Mouse (Mus musculus) frontal cortex, postnatal 14 days (tissue): ENCODE data around the gene Zfp513.
"Not testable (repeated sequence)": the region's sequence is repeated elsewhere in the genome, so short reads cannot be mapped to it uniquely, and the experiment has no call there.

ENCODE experiments used
- DNase-seq, 2 experiments: peaks; one replicate each; pipeline ENCODE4 v3.0.0; 2022; ENCODE audit warnings: low spot score in 2 of 2

The Zfp513 gene

DNA sequence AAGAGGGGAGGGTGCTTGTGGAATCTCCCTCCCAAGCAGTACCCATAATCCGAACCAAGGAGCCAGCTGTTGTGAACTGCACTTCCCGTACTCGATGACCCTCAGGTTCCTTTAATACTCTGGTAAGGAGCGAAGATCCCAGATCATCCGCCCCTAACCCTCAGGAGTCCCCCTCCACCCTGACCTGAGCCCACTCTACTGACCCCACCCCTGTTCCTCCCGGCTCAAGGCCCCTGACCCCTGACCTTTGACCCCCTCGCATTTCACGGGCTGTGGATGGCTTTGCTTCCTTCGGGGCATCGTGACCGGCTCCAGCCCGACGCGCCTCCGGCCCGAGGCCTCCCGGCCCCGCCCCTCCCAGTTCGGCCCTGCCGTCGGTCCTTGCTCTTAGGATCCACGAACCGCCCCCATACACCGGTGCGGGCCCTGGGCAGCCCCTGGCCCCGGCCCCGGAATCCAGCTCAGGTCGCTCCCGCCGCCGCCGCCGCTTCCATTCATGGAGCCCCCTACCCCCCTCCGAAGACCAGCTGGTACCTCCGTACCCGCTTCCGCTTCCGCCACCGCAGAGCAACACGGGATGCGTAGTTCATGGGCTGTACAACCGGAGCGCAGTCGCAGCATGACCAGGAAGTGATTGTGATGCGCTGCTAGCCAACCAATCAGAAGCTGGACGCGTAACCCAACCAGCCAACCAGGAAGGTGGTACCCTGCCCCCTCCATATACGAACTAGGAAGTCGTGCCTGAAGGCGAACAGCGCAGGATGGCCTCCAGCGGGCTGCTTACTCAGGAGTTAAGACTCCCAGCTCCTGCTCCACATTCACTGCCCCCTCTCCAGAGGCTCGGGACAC lies at the start of gene Zfp513:
Gene Zfp513, minus strand, starts transcription at position 562 of the 849 bp plus-strand sequence.
- DNase-seq: peak; percentile 96 to 98

DNA sequence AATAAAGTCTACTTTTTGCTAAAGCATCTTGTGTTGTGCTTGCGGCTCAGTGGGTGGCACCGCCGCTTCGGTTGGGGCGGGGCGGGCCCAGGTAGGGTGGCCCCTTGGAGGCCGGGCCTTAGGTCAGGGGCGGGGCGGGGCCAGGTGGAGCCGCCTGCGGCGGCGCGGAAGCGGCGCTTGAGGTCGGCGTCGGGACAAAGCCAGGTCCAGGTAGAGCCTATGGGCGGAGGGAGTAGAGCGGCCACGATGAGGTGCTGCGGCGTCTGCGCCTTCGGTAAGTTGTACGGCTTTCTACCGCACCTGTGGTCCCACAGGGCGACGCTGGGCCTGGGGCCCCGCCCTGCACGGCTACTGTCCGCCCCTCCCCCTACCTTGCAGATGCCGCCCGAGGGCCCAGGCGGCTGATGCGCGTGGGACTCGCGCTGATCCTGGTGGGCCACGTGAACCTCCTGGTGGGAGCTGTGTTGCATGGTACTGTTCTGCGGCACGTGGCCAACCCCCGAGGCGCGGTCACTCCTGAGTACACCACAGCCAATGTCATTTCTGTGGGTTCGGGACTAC lies 49.5 kb upstream of the Zfp513 start, which contains the start of gene Krtcap3:
Gene Krtcap3, plus strand, starts transcription at position 151 of the 561 bp plus-strand sequence.
- DNase-seq: no peak

DNA sequence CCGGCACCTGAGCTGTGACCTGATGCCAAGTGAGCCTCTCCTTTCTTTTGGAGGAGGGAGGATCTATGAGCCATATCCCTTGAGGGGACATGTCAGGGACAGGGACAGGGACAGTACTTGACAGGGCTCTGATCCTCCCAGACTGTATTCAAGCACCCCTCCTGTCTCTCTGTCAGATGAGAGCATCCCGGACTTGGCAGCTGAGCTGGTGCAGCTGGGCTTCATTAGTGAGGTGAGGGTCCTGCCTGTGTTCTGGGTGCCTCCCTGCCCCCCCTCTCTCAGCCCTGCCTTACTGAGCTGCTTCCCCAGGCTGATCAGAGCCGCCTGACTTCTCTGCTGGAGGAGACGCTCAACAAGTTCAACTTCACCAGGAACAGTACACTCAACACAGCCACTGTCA lies 48.6 kb upstream of the Zfp513 start:
- DNase-seq: no peak

DNA sequence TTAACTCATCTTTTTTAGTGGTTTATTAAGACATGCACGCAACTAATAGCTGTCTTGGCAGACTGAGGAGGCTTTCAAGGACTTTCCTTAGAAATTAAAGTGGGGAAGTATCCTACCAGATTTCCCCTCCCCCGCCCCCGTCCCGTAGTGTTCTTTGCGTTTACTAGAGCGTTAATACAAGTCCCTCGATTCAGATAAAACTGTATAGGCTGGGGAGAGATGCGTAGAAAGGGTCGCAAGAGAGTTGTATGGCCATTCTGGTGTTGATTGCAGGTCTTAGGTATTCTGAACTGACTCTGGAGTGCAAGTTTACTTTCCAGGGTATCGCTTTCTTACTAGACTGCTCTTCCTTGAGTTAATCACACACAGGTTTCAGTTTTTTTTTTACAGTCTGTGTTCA lies 40.1 kb upstream of the Zfp513 start:
- DNase-seq: no peak

DNA sequence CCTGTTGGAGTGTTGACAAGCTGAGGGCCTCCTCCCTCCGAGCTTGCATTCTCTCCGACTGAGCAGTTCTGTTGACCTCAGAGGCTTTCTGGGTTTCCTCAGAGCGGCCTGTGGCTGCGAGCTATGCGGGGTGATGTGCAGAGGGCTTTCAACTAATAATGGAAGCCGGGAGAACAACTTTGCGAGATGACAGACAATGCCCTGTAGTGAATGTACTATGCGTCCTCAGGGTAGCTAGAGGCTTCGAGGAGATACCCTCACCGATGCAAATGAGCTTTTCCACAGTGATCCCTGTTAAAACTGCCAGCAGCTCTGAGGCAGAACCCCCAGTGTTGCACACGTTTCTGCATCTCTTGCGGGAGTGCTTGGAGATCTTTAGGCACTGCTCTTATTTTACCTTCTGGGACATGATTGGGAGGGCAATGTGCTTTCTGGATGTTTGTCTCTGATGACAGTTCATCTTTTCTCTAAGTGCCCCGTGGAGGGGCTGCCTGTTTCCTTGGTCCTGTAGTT lies 39.5 kb upstream of the Zfp513 start:
- DNase-seq: no peak

DNA sequence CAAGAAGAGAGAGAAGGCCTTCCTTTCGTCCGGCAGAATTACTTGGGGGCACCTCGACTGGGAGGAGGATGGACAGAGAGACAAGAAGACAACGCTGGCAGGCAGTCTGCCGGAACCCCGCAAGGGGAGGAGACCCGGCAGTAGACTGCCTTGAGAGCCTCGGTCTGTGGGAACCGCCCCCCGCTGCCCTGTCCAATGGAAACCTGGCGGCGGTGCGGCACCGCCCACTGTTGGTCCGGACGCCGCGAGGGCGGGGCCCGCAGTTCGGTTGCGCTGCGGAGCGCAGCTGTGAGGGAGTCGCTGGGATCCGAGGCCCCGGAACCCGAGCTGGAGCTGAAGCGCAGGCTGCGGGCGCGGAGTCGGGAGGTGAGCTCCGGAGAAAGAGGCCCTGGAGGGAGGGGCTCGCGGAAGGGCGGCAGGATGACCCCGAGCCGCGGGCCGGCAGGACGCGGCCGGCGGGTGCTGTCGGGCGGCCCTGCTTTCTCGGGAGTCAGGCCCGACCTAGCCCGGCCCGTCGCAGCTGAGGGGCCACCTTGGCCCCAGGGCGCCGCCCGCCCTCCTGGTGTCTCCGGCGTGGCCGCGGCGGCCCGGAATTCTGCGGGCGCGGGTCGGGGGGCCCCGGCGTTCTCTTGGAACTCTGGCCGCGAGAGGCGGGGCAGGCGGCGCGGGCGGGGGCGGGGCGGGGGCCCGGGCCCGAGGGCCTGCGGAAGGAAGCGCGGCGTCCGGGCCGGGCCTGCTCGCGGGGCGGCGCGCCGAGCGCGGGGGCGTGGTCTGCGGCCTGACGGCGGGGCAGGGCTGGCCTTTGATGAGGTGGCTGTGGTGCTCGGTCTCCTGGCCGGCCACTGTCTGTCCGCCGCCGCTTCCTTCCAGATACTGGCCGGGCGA lies 38.8 kb upstream of the Zfp513 start, which contains the start of the genes Nrbp1 and Gm9970:
Gene Nrbp1, plus strand, starts transcription at position 228 of the 885 bp plus-strand sequence.
Gene Gm9970, minus strand, starts transcription at position 596 of the 885 bp plus-strand sequence.
- peak; percentile 89 to 94 for DNase-seq

DNA sequence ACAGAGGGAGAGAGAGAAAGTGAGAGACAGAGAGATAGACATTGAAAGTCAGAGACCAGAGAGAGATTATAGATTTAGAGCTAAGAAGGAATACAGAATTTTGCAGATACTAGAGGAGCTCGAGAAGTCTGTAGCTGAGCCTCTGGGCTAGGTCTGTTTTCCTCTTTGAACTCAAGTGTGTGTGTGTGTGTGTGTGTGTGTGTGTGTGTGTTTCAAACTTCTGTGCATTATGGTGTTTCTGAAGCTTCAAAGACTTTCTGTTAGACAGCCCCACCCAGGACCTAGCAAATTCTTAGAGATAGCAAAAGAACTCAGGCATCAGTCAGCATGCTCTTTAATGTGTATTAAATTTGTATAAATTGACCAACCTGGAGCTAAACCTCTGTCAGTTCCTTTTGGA lies 24.5 kb upstream of the Zfp513 start:
- no peak for DNase-seq

DNA sequence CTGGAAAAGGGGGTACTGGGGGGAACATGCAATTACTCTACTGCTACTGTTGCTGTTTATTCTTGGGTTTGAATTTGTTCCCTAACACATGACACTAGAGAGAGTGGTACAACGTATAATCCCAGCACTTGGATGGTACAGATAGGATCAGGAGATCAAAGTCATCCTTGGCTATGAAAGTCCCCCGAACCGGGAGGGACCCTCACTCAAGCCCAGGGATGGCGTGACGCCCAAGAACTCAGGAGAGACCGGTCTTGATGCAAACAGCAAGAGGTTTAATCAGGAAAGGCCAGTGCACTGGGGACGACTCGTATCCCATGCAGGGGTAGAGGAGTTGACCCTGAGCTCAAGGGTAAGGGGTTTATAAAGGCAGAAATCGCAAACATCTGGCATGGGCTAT lies 20.6 kb upstream of the Zfp513 start:
- DNase-seq: no peak

DNA sequence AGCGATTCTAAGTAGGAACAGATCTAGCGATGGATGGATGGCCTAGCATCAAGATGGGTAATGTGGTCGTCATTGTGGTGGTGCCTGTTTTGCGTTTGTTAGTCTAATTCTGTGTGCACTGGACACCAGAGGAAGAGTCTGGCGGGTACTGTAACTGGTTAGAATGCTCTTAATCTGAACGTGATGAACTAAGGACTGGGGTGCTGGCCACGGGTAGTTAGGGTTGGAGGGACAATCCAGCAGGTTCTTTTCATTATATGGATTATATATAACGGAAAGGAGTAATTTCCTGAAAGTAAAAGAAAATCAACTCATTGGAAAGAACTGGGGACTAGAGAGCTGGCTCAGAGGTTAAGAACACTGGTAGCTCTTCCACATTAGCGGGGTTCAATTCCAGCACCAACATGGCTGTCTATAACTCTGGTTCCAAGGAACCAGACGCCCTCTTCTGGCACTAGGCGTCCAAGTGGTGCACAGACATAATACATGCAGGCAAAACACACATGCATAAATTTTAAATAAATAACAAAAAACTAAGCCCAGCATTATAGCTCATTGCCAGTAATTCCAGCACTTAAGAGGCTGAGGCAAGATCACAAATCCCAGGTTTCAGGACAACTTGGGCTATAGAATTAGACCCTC lies 19.3 kb upstream of the Zfp513 start:
- DNase-seq: no peak

DNA sequence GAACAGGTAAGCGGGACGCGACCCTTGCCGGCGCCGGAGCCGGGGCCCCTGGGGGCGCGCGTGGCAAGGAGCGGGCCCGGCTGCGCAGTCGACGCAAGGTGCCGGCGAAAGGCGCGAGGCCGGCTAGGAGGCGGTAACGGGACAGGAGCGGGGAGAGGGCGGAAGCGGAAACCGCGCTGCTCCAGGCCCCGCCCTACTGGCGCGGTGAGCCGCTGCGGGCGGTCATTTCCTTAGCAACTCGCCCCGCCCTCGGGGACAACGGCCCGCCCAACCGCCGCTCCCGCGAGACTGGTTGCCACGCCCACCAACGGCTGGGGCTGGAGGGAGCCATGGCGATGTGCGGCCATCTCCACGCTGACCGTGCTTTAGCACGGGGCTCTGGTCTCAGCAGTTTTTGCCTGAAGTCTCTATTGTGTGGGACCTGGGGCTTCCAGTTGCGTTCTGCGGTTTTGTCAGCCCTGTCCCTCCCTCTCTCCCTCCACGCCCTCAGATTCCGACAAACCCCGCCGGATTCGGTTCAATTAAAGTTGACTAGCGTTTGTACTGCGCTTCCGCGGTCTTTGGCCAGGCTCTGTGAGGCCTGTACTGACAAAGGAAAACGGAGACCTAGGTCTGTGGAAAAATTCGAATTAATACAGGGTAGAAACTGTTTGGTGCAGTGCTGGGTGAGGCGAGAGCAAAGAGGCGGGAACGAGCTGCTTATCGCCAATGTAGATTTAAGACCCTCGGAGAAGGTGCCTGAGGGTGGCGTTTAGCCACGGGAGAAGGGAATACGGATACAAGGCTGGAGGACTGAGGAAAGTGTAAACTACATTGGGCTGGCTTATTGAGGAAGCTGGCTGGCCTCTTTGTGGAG lies 18.6 kb upstream of the Zfp513 start, which contains the start of gene Ppm1g:
Gene Ppm1g, minus strand, starts transcription at position 240 of the 856 bp plus-strand sequence.
- DNase-seq: peak; percentile 91 to 94

DNA sequence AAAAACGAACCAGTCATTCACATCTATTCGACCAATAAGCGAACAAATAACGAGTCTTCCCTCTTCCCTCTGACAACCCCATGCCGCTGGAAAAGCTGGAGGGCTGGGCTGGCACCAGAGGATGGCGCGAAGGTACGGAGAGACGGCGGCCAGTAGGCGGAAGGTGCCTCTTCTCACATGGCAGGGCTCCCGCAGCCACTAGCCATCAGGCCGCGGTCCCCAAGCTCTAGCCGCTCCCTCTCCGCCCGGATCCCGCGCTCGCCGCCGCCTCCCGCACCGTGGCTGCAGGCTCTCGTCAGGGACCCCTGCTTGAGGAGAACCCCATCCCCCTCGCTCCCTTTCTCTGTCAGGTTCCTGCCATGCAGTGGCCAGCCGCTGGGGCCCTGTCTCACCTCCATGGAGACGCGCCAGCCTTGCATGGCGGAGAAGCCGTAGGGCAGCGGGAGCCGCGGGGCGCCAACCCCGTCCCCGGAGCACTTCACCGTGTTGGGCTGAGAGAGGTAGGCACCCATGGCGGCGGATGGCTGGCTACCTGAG lies 17.9 kb upstream of the Zfp513 start:
- DNase-seq: peak in 1 of 2 experiments; percentile 38

DNA sequence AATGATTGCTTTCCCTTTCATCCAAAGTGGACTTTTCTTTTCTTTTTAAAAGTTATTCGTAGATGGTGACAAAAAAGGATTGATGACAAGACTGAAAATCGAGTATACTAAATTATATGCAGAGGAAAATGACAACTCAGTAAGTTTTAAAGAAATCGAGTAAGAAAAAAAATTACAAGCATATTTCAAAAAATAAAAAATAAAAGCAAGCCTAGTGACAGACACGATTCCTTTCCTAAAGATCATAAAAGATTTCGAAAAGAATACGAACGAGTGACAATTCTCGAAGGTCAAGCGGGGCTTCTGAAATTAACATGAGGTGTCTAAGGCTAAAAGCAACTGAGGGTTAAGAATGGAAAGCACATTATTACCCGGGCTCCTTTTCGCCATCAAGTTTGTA lies 17.4 kb upstream of the Zfp513 start:
- no peak for DNase-seq

DNA sequence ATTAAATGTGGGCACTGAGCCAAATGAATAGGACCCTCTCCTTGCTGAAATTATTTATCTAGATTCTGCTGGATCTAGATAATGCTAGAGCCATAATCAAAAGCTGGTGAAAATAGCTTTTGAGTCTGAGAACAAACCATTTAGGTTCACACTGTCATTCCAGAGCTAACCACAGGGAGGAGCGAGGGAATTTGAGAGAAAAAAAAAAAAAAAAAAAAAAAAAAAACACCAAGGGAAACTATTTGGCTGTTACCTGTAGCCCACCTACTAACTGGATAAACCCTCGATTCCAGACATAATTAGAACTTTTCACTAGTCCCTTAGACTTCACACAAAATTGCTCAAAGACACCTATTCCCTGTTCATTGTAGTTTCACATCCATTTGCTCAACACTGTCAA lies 17.0 kb upstream of the Zfp513 start:
- no peak for DNase-seq

DNA sequence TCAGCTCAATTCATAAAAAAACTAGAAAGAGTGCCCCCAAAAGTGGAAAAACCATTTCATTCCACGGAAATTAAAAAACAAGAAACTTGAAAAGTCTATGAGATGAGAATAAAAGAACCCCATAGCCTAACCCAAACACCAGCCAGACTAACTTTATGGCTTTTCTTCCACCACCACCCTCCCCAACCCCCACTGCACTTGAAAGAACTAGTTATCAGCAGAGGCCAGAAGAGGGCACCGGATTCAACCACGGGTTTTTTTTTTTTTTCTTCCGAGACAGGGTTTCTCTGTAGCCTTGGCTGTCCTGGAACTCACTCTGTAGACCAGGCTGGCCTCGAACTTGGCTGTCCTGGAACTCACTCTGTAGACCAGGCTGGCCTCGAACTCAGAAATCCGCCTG lies 16.2 kb upstream of the Zfp513 start:
- DNase-seq: no peak

DNA sequence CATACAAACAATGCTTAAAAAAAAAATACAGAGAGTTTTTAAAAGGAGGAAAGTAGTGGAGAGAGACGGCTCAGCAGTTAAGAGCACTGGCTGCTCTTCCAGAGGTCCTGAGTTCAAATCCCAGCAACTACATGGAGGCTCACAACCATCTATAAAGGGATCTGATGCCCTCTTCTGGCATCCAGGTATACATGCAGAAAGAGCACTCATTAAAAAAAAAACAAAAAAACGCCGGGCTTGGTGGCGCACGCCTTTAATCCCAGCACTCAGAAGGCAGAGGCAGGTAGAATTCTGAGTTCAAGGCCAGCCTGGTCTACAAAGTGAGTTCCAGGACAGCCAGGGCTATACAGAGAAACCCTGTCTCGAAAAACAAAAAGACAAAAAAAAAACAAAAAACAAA lies 14.5 kb upstream of the Zfp513 start:
- not testable (repeated sequence) for DNase-seq

DNA sequence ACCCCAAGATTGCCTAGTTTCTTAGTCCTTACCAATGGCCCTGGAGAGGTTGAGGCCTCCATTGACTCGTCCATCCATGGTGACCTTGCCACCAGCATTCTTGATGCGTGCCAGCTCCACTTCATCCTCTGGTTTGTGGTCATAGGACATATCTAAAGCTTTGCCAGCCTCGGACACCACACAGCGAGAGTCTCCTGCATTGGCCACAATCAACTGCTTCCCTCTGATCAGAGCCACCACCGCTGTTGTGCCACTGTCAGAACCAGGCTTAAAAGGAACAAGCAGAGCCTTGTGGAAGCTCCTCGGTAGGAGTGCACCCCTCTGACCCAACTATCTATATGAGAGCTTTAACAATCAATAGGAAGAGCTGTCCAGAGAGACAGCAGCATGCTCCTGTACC lies 2.3 kb upstream of the Zfp513 start:
- no peak for DNase-seq

DNA sequence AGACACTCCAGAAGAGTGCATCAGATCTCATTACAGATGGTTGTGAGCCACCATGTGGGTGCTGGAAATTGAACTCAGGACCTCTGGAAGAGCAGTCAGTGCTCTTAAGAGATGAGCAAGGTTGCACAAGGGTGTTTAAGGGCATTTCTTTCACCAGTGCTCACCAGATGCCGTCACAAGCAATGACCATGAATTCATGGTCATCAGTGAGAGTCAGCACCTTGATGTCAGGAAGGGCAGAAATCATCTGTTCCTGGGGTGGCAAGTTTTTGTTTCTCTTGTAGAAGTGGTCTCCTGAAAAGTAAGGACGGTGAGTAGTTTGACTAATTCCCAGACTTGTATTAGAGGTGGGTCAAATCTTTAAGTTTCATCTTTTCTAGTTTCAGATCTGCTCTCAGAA lies 1.8 kb upstream of the Zfp513 start:
- DNase-seq: no peak

DNA sequence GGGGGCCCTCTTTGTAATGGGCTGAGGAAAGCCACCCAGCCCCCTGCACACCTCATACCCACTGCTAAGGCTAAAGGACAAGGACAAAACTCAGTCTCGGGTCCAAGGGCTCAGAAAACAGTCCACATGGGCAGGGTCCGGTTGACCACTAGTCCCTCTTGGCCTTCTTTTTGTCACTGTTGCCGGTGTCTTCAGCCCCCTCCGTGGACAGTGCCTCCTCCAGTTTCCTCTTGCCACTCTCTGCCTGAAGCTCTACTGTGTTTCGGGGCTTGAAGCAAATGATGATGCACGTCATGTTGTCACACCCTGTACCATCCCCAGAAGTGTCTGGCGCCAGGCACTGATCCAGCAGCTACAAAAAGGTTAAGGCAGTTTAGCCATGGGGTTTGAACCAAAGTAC lies 830 bp upstream of the Zfp513 start:
- DNase-seq: no peak

DNA sequence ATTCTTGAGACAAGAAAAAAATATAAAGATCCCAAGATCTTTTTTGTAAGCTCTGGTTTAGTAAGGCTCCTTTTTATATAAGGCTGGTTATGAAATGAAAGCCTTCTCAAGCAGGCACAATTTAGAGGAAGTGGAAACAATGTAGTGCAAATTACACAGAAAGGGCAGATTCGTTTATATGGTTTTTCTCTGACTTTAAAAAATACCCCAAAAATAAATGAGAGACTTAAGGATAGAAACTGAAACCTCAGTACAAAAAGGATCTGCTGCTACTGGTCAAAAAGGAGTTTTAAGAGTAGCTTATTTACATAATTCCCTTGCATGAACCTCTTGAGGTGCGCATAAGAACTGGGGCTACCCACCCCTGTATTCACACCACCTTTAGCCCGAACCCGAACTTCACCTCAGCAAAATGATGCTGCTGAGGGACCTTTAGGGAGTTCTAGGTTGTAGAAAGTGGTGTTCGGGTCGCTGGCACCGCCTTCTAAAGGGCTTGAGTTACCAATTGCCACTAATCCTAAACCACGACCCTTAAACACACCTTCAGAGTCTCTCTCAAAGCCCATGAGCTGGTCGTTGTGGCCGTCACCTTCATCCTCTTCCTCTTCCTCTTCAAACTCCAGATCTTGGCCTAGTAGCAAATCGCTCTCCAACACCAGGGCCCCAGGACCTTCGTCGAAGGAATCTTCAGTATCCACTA lies 911 bp downstream of the Zfp513 start:
- no peak for DNase-seq
